Mouse (Mus musculus): ENCODE results near the gene Cand2.

The Cand2 gene

DNA sequence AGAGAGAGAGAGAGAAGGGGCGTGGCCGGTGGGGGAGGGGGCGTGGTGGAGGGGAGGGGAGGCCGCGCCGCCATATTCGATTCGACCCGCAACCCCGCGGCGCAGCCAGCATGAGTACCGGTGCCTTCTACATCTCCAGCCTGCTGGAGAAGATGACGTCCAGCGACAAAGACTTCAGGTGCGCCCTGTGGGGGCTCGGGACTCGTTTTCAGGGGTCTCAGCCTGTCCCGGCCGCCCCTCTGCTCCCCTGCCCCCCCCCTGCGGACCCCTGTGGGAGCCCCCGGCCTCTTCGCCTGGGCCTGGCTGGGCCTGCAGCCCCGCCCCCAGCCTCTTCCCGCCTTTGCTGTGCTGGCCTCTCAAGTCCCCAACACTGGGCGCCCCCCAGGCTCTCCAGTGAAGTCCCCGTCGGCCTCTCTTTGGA lies at the start of gene Cand2:
TSS of gene Cand2 (plus strand) at position 38 of the 421 bp plus-strand sequence.
- DNase-seq = peak; percentile 68 to 71

- DNase-seq = peak; percentile 67 to 68
These were observed 47.2 kb upstream of the Cand2 start for GRCm38 (mm10) chr6:115727108-115727507.

DNA sequence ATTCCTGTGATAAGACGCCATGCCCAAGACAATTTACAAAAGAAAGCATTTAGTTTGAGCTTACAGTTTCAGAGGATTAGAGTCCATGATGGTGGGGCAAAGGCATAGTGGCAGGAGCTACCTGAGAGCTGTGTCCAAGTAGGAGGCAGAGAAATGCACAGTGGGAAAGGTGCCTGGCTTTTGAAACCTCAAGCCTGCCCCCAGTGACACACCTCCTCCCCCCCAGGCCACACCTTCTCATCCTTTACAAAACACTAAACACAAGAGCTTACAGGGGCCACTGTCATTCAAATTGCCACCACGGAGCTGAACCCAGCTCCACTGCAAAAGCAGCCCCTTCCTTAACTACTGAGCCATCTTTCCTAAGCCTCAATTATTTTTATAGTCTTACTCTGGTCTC lies 46.8 kb upstream of the Cand2 start:
- no peak for DNase-seq

- no peak for DNase-seq
These were observed 43.6 kb upstream of the Cand2 start for GRCm38 (mm10) chr6:115730560-115731342.

DNA sequence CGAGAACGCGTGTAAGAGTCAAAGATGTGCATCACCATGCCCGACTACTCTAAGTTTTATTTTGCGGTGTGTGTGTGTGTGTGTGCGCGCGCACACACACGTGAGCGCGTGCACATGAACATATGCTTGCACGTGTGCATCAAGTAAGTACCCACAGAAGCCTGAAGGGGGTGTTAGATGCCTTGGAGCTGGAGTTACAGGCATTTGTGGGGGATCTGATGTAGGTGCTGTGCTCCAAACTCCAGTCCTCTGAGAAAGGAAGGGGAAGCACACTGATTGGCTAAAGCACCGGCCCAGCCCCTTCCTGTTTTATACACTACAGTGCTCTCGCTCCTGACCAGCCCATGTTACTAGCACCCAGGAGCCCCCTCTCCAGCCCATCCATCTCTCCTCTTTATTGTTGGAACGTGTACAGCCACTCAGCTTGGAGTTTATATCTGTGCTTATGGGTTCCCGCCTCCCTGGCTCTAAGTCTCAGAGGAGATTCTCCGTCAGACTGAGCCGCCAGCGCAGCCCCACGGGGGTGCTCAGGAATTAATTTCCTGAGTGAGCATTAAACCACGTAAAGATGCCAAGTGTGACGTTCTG lies 41.9 kb upstream of the Cand2 start:
- DNase-seq = no peak

GRCm38 (mm10) chr6:115734909-115735308 lies 39.4 kb upstream of the Cand2 start:
- DNase-seq = peak; percentile 60 to 61

GRCm38 (mm10) chr6:115739056-115739455 lies 35.3 kb upstream of the Cand2 start:
- no peak for DNase-seq

GRCm38 (mm10) chr6:115743569-115743968 lies 30.8 kb upstream of the Cand2 start:
- peak in 1 of 2 experiments; percentile 21 for DNase-seq

DNA sequence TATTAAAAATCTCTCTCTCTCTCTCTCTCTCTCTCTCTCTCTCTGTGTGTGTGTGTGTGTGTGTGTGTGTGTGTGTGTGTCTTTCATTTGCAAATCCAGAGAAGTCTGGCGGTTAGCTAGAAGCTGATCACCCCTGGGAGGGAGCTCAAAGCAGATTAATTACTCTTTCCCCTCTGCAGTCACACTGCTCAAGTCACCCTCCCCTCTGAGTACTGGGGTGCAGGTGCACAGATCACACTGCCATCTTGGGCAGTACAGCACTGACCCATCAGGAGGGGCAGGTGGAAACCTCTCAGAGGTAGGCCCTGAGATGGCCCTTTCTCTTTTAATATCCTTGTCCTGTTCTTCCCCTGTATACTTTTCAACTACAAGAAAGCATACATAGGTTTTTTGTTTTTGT lies 28.0 kb upstream of the Cand2 start:
- DNase-seq = no peak

- DNase-seq = no peak
These were observed 18.8 kb upstream of the Cand2 start for GRCm38 (mm10) chr6:115755536-115755935.

DNA sequence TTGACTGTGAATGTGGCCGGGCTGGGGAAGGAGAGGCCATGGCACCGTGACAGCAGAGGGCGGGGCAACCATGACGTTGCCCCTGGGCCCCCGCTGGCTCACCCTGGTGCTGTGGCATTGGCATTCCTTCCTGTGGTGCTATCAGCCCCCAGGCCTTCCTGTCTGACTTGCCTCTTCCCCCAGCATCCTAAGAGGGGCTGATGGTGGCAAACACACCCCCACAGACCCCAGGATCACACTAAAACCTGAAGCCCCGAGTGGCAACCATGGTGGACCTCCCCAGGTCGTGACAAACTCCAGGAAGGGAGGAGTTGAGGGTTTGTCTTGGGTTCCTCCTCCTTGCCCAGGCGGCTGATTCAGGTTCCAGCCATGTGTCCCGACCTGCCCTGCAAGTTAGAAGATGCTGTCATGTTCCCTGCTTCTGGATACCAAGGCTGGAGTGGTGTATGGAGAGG lies 15.3 kb upstream of the Cand2 start:
- DNase-seq = peak in 1 of 2 experiments; percentile 11

- no peak for DNase-seq
These were observed 14.9 kb upstream of the Cand2 start for GRCm38 (mm10) chr6:115759461-115759860.

GRCm38 (mm10) chr6:115760137-115760536 lies 14.2 kb upstream of the Cand2 start:
- DNase-seq = no peak

DNA sequence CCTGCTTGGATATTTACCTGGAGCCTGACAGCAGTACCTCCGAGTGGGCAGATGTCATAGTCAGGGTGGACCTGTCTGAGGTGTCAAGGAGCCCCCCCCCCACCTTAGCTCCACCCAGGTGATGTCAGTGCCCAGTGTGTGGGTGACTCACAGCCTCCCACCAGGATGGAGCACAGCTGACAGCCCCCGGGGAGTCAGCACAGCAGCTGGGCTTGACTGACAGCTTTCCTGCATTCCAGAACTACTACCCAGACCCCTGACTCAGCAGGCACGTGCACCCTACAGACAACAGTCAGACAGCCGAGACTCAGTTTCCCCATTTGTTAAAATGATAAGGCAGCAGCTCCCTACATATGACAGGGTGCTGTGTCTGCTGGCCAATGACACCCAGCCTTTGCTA lies 13.4 kb upstream of the Cand2 start:
- no peak for DNase-seq

DNA sequence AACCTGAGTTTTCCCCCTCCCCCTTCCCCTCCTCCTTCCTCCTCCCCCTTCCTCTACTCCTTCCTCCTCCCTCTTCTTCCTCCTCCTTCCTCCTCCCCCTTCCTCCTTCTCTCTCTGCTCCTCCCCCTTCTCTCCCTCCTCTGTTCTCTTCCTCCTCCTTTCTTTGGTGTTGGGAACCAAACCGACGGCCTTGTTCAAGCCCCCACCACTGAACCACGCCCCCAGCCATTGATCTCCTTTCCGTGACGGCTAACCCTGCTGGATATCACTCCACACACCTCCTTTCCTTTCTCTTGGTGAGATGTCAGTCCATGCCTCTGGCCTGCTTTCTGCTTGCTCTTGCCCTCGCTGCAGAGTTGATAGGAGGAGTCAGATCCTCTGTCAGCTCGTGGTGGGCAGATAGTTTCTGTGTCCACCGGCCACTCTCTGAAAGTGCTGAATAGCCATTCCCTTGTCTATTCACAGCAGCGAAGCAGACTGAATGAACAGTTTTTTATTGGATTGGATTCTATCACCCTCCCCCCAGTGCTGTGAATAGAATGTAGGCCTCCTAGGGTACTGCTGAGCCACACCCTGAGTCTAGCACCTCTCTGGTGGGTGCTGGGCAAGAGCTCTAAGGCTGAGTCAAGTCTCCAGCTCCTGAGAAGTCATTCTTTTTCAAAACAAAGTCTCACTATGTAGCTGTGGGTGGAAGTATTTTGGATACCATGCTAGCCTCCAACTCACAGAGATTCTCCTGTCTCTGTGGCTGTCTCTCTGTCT lies 12.2 kb upstream of the Cand2 start, which contains the start of gene Tmem40:
TSS of gene Tmem40 (minus strand) at position 416 of the 762 bp plus-strand sequence.
- DNase-seq = no peak

DNA sequence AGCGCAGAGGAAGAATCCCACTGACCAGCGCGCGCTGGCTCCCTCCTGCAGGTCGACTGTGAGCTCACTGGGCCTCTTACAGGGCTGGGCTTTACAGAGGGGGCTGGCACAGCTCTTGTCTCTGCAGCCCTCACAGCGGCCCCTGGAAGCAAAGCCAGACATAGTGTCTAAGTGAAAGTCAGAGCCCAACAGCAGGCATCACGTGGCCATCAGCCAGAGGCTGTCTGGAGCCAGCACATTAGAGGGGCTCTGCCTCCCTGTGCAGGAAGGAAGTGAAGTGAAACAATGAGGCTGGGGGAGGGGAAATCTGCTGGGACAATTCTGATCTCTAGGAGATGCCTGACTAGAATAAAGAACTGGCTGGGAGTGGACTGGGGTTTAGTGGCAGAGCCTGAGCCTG lies 10.2 kb upstream of the Cand2 start:
- DNase-seq = no peak

GRCm38 (mm10) chr6:115767357-115767756 lies 7.0 kb upstream of the Cand2 start:
- no peak for DNase-seq

- no peak for DNase-seq
These were observed 6.1 kb upstream of the Cand2 start for GRCm38 (mm10) chr6:115768207-115768606.

DNA sequence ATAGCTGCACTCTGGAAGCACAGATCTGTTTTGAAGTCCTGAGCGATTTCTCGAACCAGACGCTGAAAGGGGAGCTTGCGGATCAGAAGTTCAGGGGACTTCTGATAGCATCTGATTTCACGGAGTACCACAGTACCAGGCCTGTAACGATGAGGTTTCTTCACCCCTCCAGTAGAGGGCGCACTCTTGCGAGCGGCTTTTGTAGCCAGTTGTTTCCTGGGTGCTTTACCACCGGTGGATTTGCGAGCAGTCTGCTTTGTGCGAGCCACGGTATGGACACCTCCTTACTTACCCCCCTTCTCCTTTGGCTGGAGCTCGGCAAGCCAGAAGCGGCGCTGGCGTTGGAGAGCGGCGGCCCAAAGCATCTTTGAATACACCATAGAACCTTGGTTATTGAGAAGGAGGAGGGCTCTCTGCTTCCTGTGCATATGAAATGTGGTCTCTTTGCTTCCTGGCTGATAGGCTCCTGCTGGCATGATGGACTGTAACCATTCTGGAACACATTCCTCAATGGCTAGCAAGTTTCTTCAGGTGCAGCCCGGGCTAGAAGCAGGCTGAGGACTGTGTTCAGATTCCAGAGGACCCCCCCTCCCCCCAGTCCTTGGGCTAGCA lies 4.2 kb upstream of the Cand2 start:
- DNase-seq = no peak

GRCm38 (mm10) chr6:115770852-115771251 lies 3.5 kb upstream of the Cand2 start:
- no peak for DNase-seq

DNA sequence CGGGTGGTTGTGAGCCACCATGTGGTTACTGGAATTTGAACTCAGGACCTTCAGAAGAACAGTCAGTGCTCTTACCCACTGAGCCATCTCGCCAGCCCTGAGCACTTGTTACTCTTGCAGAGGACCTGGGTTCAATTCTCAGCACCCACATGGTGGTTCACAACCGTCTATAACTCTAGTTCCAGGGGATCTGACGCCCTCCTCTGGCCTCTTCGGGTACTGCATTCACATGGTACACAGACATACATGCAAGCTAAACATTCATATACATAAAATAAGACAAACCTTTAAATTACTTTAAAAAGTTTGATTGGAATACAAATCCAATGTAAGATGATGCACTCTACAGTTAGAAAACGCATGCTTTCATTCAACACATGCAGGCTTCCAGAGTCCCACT lies 2.1 kb upstream of the Cand2 start:
- peak; percentile 26 to 38 for DNase-seq

DNA sequence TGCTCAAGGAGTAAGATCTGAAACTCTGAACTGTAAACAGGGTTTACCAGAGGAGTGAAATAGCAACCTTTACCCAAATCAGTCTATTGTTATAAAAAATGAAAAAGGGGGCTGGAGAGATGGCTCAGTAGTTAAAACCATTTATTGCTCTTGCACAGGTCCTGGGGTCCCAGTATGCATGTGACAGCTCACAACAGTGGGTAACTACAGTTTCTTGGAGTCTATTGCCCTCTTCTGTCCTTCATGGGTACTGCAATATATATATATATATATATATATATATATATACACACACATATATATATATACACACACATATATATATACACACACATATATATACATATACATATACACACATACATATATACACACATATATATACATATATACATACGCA lies 1.7 kb upstream of the Cand2 start:
- peak; percentile 20 to 24 for DNase-seq

DNA sequence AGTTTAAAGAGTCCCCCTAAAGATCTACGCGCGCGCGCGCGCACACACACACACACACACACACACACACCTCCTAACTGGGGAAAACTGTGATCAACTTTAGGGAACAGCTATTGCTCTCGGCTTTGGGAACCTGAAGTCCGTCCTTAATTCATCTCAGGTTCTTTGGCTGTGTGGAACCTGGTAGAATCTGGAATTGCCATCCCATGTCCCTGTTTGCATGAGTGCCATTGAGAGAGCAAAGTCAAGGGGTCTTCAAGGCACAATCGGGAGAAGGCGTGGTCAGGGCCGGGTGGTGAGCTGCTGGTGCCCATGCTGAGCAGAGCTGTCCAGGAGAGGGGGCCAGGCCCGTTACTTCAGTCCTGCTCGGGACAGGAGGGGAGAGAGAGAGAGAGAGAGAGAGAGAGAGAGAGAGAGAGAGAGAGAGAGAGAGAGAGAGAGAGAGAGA lies 348 bp upstream of the Cand2 start:
- peak; percentile 25 to 43 for DNase-seq

Measured in B cell, adult 2 months (primary cell).